Mouse (Mus musculus): Measurements from ENCODE around the gene Wdr25. TPM values are rescaled to one million over a fixed set of nuclear protein-coding genes. Genes with fewer than 3 reads are reported as not detected.
"Not testable (repeated sequence)": the region's sequence is repeated elsewhere in the genome, so short reads cannot be mapped to it uniquely, and the experiment has no call there.

Wdr25 gene
- 19.5 and 21.3 TPM in 2 replicates for polyA plus RNA-seq (2012; rRNA removed)

GRCm38 (mm10) chr12:108892989-108893714, at the start of gene Wdr25:
Wdr25 (plus strand) TSS chr12:108893631.
- H3K27ac ChIP-seq (ENCODE audit: insufficient read depth, low read depth, low read length), result no peak within 1 kb of the TSS
- H3K4me1 ChIP-seq (ENCODE audit: control insufficient read depth, insufficient read depth, low read length), result peaks cover 3% of the 10 kb centered on the region; the same call in 1 of the 2 replicates
- 11% methylated on average over 12 of the region's 12 CpGs for WGBS
- DNase-seq, result peak; percentile 41
- H3K36me3 ChIP-seq (ENCODE audit: control insufficient read depth, insufficient read depth, low read length), result no peaks in the 10 kb centered on the region
- no peaks in the 10 kb centered on the region for H3K27me3 ChIP-seq (replicated peaks; ENCODE audit: control insufficient read depth, insufficient read depth, low read length)
- no peak for TF ChIP-seq POLR2A (IDR thresholded peaks at IDR 0.05; ENCODE audit: low read depth, low read length)
- no peak for TF ChIP-seq CTCF (conservative IDR thresholded peaks at IDR 0.05; ENCODE audit: insufficient read depth, insufficient read length, low read depth, low read length)
- H3K4me3 ChIP-seq (ENCODE audit: insufficient read depth, low read depth, low read length), result peak within 1 kb of the TSS; percentile 81

DNA sequence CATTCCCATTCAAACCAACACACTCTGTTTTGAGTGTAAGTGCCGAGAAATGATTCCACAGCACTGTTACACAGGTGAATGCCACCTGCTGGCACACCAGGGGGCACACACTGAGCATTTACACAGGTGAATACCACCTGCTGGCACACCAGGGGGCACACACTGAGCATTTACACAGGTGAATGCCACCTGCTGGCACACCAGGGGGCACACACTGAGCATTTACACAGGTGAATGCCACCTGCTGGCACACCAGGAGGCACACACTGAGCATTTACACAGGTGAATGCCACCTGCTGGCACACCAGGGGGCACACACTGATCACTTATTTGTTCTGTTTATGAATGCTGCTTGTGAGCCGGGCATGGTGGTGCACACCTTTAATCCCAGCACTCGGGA, 45.4 kb upstream of the Wdr25 start:
- not testable (repeated sequence) for H3K4me3 ChIP-seq (ENCODE audit: insufficient read depth, low read depth, low read length); H3K27me3 ChIP-seq (replicated peaks; ENCODE audit: control insufficient read depth, insufficient read depth, low read length); H3K36me3 ChIP-seq (ENCODE audit: control insufficient read depth, insufficient read depth, low read length); H3K4me1 ChIP-seq (ENCODE audit: control insufficient read depth, insufficient read depth, low read length); H3K27ac ChIP-seq (ENCODE audit: insufficient read depth, low read depth, low read length)
- TF ChIP-seq CTCF (conservative IDR thresholded peaks at IDR 0.05; ENCODE audit: insufficient read depth, insufficient read length, low read depth, low read length), result peak; percentile 42
- peak; percentile 29 for DNase-seq
- WGBS, result 93% methylated on average over 3 of the region's 3 CpGs

DNA sequence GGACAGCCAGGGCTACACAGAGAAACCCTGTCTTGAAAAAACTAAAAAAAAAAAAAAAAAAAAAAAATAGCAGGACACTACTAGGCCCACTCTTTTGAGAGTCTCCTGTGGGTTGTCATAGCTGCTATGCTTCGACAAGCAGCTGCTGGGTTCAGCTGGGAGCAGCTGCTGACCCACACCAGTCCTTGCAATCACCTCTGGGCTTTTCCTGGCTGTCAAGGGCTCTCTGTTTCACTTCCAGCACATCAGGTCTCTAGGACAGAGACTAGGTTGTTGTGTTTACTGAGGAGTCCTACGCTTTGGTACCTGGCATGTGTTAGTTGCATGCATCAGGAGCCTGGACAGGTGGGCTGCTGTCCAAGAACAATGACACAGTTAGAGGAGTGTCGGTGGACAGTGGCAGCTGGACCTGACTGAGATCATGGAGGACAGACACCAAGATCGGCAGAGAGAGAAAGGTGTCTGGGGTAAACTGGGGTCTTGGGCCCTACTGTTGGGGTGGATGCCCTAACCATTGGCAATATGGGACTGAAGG, 43.9 kb upstream of the Wdr25 start:
- DNase-seq, result no peak
- TF ChIP-seq CTCF (conservative IDR thresholded peaks at IDR 0.05; ENCODE audit: insufficient read depth, insufficient read length, low read depth, low read length) (no peak), POLR2A (IDR thresholded peaks at IDR 0.05; ENCODE audit: low read depth, low read length) (no peak)

GRCm38 (mm10) chr12:108850129-108850528, 43.3 kb upstream of the Wdr25 start:
- peak; percentile 51 for DNase-seq

More for the DNA sequence above, 43.9 kb upstream of the Wdr25 start:
- H3K27ac ChIP-seq (ENCODE audit: insufficient read depth, low read depth, low read length), result no peak overlapping the region
- H3K4me1 ChIP-seq (ENCODE audit: control insufficient read depth, insufficient read depth, low read length), result no peaks in the 10 kb centered on the region
- no peaks in the 10 kb centered on the region for H3K27me3 ChIP-seq (replicated peaks; ENCODE audit: control insufficient read depth, insufficient read depth, low read length)
- no peaks in the 10 kb centered on the region for H3K36me3 ChIP-seq (ENCODE audit: control insufficient read depth, insufficient read depth, low read length)
- WGBS, result 68% methylated on average over 4 of the region's 4 CpGs
- no peak overlapping the region for H3K4me3 ChIP-seq (ENCODE audit: insufficient read depth, low read depth, low read length)

DNA sequence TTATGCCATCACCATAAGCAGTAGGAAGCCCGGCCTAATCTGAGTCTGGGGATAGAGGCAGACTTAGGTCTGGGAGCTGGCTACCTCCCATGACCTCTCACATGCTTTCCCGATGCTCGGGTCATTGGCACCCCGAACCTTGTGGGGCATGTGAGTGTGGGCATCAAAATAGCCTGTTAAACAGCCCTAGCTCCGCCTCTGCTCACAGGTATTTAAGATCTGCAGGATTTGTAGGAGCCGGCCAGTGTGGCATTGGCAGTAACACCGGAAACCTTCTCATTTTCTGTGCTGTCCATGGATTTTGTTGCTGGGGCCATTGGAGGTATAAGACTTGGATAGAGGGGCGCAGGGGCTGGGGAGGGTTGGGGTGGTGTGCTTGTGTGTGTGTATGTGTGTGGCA, 42.5 kb upstream of the Wdr25 start:
- DNase-seq, result no peak
- WGBS, result 81% methylated on average over 8 of the region's 8 CpGs
- no peaks in the 10 kb centered on the region for H3K36me3 ChIP-seq (ENCODE audit: control insufficient read depth, insufficient read depth, low read length)
- H3K4me1 ChIP-seq (ENCODE audit: control insufficient read depth, insufficient read depth, low read length), result no peaks in the 10 kb centered on the region
- TF ChIP-seq CTCF (conservative IDR thresholded peaks at IDR 0.05; ENCODE audit: insufficient read depth, insufficient read length, low read depth, low read length), result no peak
- no peak for TF ChIP-seq POLR2A (IDR thresholded peaks at IDR 0.05; ENCODE audit: low read depth, low read length)
- H3K4me3 ChIP-seq (ENCODE audit: insufficient read depth, low read depth, low read length), result no peak overlapping the region
- H3K27me3 ChIP-seq (replicated peaks; ENCODE audit: control insufficient read depth, insufficient read depth, low read length), result no peaks in the 10 kb centered on the region
- no peak overlapping the region for H3K27ac ChIP-seq (ENCODE audit: insufficient read depth, low read depth, low read length)

More at GRCm38 (mm10) chr12:108850129-108850528, 43.3 kb upstream of the Wdr25 start:
- Histone ChIP-seq H3K27me3 (replicated peaks; ENCODE audit: control insufficient read depth, insufficient read depth, low read length) (no peaks in the 10 kb centered on the region), H3K27ac (ENCODE audit: insufficient read depth, low read depth, low read length) (no peak overlapping the region), H3K4me3 (ENCODE audit: insufficient read depth, low read depth, low read length) (no peak overlapping the region), H3K36me3 (ENCODE audit: control insufficient read depth, insufficient read depth, low read length) (no peaks in the 10 kb centered on the region), H3K4me1 (ENCODE audit: control insufficient read depth, insufficient read depth, low read length) (no peaks in the 10 kb centered on the region)
- no peak for TF ChIP-seq POLR2A (IDR thresholded peaks at IDR 0.05; ENCODE audit: low read depth, low read length)
- no peak for TF ChIP-seq CTCF (conservative IDR thresholded peaks at IDR 0.05; ENCODE audit: insufficient read depth, insufficient read length, low read depth, low read length)
- 44% methylated on average over 8 of the region's 8 CpGs for WGBS

GRCm38 (mm10) chr12:108852822-108853221, 40.6 kb upstream of the Wdr25 start:
- 90% methylated on average over 8 of the region's 8 CpGs for WGBS
- no peak overlapping the region for H3K27ac ChIP-seq (ENCODE audit: insufficient read depth, low read depth, low read length)
- no peaks in the 10 kb centered on the region for H3K36me3 ChIP-seq (ENCODE audit: control insufficient read depth, insufficient read depth, low read length)
- DNase-seq, result no peak
- no peaks in the 10 kb centered on the region for H3K4me1 ChIP-seq (ENCODE audit: control insufficient read depth, insufficient read depth, low read length)
- no peak for TF ChIP-seq CTCF (conservative IDR thresholded peaks at IDR 0.05; ENCODE audit: insufficient read depth, insufficient read length, low read depth, low read length)
- no peak for TF ChIP-seq POLR2A (IDR thresholded peaks at IDR 0.05; ENCODE audit: low read depth, low read length)
- H3K27me3 ChIP-seq (replicated peaks; ENCODE audit: control insufficient read depth, insufficient read depth, low read length), result no peaks in the 10 kb centered on the region
- no peak overlapping the region for H3K4me3 ChIP-seq (ENCODE audit: insufficient read depth, low read depth, low read length)

- no peak overlapping the region for H3K27ac ChIP-seq (ENCODE audit: insufficient read depth, low read depth, low read length)
- no peaks in the 10 kb centered on the region for H3K36me3 ChIP-seq (ENCODE audit: control insufficient read depth, insufficient read depth, low read length)
- 79% methylated on average over 10 of the region's 10 CpGs for WGBS
- H3K4me1 ChIP-seq (ENCODE audit: control insufficient read depth, insufficient read depth, low read length), result no peaks in the 10 kb centered on the region
- no peak overlapping the region for H3K4me3 ChIP-seq (ENCODE audit: insufficient read depth, low read depth, low read length)
- TF ChIP-seq POLR2A (IDR thresholded peaks at IDR 0.05; ENCODE audit: low read depth, low read length) (no peak), CTCF (conservative IDR thresholded peaks at IDR 0.05; ENCODE audit: insufficient read depth, insufficient read length, low read depth, low read length) (no peak)
- H3K27me3 ChIP-seq (replicated peaks; ENCODE audit: control insufficient read depth, insufficient read depth, low read length), result no peaks in the 10 kb centered on the region
- no peak for DNase-seq
These were observed 38.4 kb upstream of the Wdr25 start for GRCm38 (mm10) chr12:108855081-108855480.

All from kidney, adult 2 months (tissue).